Mouse (Mus musculus): ENCODE data around the gene Cluap1.

The Cluap1 gene

GRCm38 (mm10) chr16:3908537-3909111 is at the start of gene Cluap1, which contains the start of gene 1700037C18Rik:
Gene Cluap1 (plus strand): TSS chr16:3908801.
Gene 1700037C18Rik (minus strand): TSS chr16:3908689.
- peak; percentile 82 to 88 for DNase-seq

GRCm38 (mm10) chr16:3859254-3859653 is 49.3 kb upstream of the Cluap1 start:
- DNase-seq, result no peak

DNA sequence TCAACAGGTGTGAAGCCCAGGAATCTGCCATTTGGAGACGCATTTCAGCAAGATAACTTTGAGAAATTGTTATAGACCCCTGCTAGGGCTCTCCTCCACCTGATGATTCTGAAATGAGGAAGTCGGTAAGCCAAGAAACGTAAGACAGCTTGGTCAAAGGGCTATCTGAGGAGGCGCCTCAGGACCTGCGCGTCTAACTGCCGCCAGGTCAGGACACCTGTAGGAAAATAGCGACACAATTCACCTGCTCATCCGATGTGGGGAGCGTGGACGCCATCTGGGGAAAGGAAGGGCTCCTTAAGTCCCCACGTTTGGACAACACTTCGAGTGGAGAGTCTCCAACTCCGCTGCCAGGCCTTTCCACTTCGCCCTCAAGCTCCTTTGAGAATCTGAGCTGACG is 36.8 kb upstream of the Cluap1 start:
- DNase-seq, result no peak

DNA sequence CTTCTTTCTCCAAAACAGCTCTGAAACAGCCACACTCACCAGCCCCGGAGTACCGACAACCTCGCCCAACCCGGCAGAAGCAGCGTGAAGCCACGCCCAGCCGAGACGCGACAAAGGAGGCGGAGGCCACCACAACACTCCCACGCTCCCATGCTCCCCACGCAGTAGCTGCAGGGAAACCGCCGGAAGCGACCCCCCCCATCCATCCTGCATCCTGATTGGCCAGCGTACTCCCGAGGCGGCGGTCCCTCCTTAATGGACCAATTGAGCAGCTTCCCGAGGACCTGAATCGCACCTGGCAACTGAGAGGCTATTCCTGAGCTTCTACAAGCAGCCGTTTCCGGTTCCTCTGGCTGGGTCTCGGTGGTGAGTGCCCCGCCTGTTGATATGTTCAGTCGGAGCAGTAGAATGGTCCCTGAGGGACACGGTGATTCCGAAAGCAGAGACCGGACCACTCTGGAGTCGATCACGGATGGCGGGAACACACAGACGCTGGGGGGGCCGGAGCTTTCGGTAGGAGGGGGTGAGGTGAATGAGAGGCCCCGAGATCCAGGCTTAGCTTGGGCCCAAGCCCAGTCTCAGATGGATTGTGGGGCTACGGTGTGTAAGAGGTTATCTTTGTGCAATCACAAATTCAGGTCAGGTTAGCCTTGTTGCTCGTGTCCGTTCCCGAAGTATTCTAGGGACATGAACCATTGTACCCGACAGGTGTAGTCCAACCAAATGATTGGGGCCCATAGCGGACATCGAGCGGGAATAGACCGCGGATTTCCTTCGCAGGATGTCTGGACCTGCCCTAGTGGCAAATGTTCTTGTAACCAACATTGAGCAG is 36.2 kb upstream of the Cluap1 start, which contains the start of gene Naa60:
Naa60 (plus strand) TSS at position 160 of the 832 bp plus-strand sequence.
- peak; percentile 84 to 86 for DNase-seq

DNA sequence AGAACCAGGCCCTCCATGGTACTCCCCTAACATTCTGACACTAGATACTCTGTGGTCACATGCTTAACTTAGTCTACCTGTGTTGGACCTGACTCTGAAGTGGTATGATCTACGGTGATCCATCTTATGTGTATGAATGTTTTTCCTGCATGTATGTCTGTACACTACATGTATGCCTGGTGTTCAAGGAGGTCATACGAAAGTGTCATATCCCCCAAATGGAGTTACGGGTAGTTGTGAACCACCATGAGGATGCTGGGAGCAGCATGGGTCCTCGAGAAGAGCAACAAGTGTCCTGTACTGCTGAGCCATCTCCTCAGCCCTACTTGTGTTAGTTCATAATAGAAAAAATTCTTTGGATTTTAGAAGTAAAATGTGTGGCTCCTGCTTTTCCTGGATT is 32.3 kb upstream of the Cluap1 start:
- DNase-seq, result no peak

DNA sequence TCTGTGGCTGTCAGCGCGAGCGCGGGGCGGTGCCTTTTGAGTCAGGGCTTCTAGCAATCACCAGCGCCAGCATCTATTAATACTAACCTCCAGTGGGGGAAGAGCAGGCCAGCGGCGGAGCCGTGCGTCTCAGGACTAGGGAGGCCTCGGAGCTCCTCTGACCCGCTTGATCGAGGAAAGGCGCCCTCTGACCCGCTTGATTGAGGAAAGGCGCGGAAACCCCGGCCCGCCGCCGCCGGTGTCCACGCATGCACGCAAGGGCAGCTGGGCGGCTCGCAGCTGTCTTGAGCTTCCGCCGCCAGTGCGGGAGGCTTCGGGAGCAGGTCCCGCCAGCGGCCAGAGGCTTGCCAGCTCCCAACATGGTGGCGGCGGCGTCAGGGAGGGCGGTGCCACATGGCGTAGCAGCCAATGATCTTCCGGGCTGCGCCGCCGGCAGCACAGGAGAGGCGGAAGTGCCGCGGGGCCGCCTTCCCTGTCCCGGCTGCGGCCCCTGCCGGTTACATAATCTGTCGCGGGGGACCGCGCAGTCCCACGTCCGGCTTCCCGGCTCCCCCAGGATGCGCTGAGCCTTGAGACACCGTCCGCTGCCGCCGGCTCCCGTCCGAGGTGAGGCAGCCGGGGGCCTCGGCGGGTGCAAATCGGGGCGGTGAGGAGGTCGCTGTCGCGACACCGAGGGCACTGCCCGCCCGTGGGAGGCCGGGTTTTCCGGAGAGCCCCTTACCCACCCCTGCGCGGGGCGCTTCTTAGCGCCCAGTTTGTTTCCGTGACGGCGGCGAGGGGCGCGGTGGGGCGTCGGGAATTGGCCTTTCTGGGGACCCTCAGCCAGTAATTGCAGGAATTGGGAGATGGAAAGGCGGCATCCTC is 24.2 kb upstream of the Cluap1 start, which contains the start of the genes Zfp597 and Gm20695:
Zfp597 (minus strand) TSS at position 361 of the 864 bp plus-strand sequence.
Gm20695 (plus strand) TSS at position 448 of the 864 bp plus-strand sequence.
- DNase-seq, result peak; percentile 90 to 93

DNA sequence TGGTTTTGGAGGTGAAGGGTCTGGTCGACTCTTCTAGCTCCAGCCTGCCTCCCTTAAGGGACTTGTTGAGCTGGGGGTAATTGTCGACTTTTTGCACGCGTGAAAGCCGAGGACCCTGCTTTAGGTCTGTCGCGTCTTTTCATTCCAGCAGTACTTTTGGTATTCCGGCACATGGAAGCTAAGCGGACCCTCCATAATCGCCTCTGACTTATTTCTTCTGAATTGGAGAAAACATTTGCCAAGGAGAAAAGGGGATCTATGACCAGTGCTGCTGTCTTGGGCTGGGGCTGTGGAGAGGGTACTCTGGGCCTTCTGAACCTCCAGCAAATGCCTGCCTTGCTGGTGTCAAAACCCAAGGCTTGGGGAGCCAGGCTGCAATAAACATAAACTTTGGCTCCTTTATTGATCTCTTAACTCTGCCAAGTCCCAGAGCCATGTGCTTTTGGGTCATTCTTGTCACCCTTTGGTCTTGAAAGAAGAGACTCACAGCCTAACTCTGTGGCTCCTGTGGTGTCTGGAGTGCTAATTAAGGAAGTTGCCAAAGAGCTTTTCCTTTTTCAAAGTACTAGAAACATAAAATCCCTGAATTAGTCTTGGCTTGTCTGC is 23.4 kb upstream of the Cluap1 start:
- no peak for DNase-seq

GRCm38 (mm10) chr16:3891621-3892295 is 16.8 kb upstream of the Cluap1 start:
- no peak for DNase-seq

DNA sequence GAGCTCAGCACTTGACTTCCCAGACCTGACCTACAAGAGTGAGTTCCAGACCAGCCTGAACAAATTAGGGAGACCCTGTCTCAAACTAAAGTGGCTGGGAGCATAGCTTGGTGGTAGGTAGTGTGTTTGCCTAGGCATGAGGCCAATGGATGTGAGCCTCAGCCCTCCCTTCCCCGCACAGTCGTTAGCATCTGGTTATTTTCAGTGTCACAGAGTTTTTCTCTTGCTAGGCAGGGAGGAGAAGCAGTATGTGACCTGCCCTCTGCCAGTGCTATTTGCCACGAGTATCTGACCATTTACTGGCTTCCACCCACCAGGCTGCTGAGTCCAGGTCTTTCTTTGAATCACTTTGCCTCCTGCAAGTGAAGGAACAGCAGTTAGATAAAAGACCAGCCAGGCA is 14.9 kb upstream of the Cluap1 start:
- no peak for DNase-seq

- peak; percentile 58 to 67 for DNase-seq
Measured at GRCm38 (mm10) chr16:3895173-3895792, 13.3 kb upstream of the Cluap1 start.

DNA sequence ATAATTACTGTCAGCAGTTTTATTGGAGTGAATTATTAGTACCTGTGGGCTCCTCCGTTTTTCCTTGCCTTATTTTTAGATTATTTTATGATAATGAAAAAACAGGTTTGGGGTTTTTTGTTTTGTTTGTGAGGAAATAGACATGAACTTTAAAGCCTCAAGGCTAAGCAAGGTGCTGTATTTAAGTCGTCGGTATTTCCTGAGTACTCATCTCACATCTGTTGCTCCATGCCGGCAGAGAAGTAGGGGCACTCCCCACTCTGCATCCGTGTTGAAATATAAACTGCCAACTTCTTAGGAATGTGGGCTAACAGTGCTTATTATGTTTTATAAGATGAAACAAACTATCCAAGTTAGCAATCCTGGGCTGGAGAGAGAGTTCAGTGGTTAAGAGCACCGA is 12.6 kb upstream of the Cluap1 start:
- no peak for DNase-seq

- DNase-seq, result no peak
Measured at GRCm38 (mm10) chr16:3896553-3896952, 12.0 kb upstream of the Cluap1 start.

DNA sequence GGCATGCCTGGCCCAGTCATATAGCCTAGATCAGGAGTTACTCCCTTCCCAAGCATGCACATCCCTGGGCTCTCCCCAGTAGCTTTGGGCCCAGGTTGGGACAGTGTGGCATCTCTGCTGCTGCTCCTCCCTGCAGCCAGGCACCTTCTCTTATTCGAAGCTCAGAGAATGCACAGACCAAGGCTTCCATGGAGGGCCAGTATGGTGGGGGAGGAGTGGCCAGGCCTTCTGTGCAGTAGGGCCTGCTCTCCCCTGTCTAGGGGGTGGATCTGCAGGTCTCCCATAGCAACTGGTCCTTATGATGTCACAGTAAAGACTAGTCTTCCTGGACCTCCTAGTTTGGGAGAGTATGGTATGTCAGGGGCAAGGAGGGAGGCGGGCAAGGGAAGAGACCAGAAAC is 1.1 kb upstream of the Cluap1 start:
- no peak for DNase-seq

GRCm38 (mm10) chr16:3909118-3909517 is 517 bp downstream of the Cluap1 start:
- DNase-seq, result no peak

GRCm38 (mm10) chr16:3920756-3921155 is 12.2 kb downstream of the Cluap1 start:
- DNase-seq, result no peak

GRCm38 (mm10) chr16:3923515-3923914 is 14.9 kb downstream of the Cluap1 start:
- DNase-seq, result no peak

DNA sequence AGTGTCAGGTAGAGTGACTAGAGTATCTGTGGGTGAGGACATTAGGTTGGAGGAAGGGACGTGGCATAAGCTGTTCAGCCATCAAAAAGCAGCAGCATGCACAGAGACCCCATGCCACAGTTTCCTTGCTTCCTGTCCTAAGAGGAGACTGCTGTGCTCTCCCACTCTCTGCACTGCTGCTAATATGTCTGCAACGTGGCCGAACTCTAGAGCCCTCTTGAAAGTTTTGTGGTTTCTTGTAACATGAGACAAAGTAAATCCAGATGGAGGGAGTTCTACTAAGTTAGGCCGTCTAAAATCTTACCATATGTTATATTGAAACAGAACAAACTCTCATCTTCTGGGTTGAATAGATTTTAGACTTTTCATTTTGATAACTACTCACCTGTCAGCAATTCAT is 15.4 kb downstream of the Cluap1 start:
- no peak for DNase-seq

DNA sequence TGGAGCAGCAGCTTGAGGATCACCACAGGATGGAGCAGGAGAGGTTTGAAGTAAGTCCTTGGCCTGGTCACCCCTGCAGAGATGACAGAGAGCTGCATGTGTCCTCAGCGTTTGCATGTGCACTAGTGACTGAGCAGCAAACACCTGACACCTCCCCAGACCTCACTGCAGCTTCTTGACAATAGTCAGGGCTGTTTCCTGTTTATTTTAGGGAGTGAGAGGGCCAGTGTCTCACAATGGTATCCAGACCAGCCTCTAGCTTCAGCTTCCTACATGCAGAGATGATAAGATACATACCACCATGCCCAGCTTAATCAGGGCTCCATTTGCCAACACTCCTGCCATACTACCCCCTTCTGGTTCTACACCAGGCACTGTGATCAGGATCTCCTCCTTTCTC is 20.0 kb downstream of the Cluap1 start:
- no peak for DNase-seq

- DNase-seq, result no peak
Measured at GRCm38 (mm10) chr16:3929151-3929550, 20.6 kb downstream of the Cluap1 start.

GRCm38 (mm10) chr16:3933536-3933935 is 24.9 kb downstream of the Cluap1 start:
- no peak for DNase-seq

DNA sequence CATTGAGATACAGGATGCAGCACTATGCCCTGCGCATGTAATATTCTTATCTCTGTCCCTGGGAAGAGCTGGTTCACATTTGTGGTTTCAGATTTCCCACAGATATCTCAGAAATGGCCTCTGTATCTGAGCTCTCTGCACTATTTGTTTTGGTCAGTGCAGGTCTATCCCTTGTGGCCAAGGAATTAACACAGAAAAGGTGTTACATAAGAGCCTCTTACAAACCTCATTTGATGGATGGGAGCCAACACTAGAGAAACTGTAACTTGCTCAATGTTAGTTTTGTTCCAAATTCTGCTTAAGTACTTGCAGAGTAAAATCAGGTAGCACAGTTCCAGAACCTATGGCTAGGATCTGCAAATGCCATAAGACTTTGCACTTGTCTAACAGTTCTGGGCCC is 25.5 kb downstream of the Cluap1 start:
- no peak for DNase-seq

DNA sequence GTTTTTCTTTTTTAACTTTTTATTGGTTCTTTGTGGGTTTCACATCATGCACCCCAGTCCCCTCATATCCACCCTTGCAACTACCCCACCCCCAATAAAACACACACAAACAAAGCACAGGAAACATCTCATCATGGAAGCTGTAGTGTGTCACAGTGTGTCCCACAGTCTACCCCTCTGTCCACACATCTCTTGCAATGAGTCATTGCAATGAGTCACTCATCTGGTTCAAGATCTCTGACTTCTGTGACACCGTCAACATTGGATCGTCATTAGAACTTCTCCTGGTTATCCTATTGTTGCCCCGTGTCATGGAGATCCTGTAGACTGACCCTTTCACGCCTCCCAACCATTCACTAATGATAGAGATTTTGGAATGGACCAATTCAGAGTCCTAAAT is 26.1 kb downstream of the Cluap1 start:
- DNase-seq, result no peak
